Comparison of ENCODE assay signal across 18 mouse cellular contexts in the genomic region with DNA sequence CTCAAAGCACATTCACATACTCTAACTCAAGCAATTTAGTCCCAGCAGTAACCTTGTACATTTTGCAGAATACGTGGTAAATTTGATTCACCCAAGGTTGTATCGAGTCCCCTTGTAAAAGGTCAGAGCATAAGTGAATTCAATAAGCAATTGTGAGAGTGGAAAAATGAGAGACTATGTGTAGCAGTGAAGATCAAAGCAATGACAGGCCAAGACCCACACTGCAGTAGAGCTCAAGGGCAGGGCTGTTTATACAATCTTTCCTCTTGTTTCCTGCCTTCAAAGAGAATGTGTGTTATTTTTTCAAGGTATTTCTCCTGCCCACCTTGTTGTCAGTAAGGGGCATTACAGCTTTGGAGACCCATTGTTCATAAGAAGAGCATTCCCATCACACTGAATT.
"Had no signal": no experiment of that assay in that cellular context is flagged by ENCODE, and none has a peak within 500 bp of the region (broad histone marks: within the 10 kb centered on the region; RNA-seq: fewer than 3 reads in every experiment).

No protein-coding gene starts in this region.

- H3K4me3 ChIP-seq: left cerebral cortex, adult 2 months; limb, embryonic 12.5 days; limb, embryonic 15.5 days; midbrain, embryonic 12.5 days; midbrain, embryonic 15.5 days; neural tube, embryonic 13.5 days had no signal

- H3K4me1 ChIP-seq: limb, embryonic 15.5 days; midbrain, embryonic 12.5 days; midbrain, embryonic 15.5 days had no signal

- H3K9me3 ChIP-seq: limb, embryonic 12.5 days; limb, embryonic 15.5 days; midbrain, embryonic 12.5 days; midbrain, embryonic 15.5 days; neural tube, embryonic 13.5 days had no signal

- H3K27ac ChIP-seq: kidney, postnatal 0 days; left cerebral cortex, adult 2 months; limb, embryonic 12.5 days; limb, embryonic 15.5 days; liver, embryonic 14.5 days; macrophage; midbrain, embryonic 12.5 days; midbrain, embryonic 15.5 days; neural tube, embryonic 13.5 days had no signal

- DNase-seq: kidney, postnatal 25 days; layer of hippocampus, postnatal 36 days; left cerebral cortex, postnatal 4 days; liver, postnatal 0 days; lung, embryonic 14.5 days; thymus, adult 18-20 months; thymus, postnatal 14 days had no signal

- H3K9ac ChIP-seq: limb, embryonic 12.5 days; limb, embryonic 15.5 days; liver, embryonic 14.5 days; liver, postnatal 0 days; lung, embryonic 14.5 days; midbrain, embryonic 12.5 days; midbrain, embryonic 15.5 days; neural tube, embryonic 13.5 days had no signal

- H3K4me2 ChIP-seq: limb, embryonic 12.5 days; limb, embryonic 15.5 days; liver, embryonic 11.5 days; lung, embryonic 14.5 days; midbrain, embryonic 12.5 days; midbrain, embryonic 15.5 days; neural tube, embryonic 13.5 days had no signal

- H3K27me3 ChIP-seq: limb, embryonic 12.5 days; limb, embryonic 15.5 days; midbrain, embryonic 12.5 days; midbrain, embryonic 15.5 days; neural tube, embryonic 13.5 days had no signal

- ATAC-seq: liver, postnatal 0 days; lung, postnatal 0 days; midbrain, embryonic 15.5 days had no signal

- H3K36me3 ChIP-seq: limb, embryonic 12.5 days; limb, embryonic 15.5 days; midbrain, embryonic 12.5 days; midbrain, embryonic 15.5 days; neural tube, embryonic 13.5 days had no signal
